Mouse (Mus musculus) brown adipose tissue, adult 24 weeks (tissue): Measurements from ENCODE around the gene Akain1. TPM values are rescaled to one million over a fixed set of nuclear protein-coding genes. Genes with fewer than 3 reads are reported as not detected.
A peak's percentile ranks its signal among the peaks of the same experiment; 100 is the strongest.

ENCODE experiments used
- H3K27ac ChIP-seq: fragments of 200-500 bp; replicated peaks from 2 replicates; pipeline ENCODE4 v1.5.1; 2012; ENCODE audit warnings: low read depth, mild to moderate bottlenecking, low read length
- H3K4me1 ChIP-seq: fragments of 200-500 bp; 2 replicates; pipeline ENCODE4 v1.6.1; 2012; ENCODE audit warnings: low read length, mixed read lengths; ENCODE audit not compliant: control insufficient read depth, insufficient read depth, insufficient read length
- H3K4me3 ChIP-seq: fragments of 200-500 bp; 2 replicates; pipeline ENCODE4 v1.5.1; 2012; ENCODE audit warnings: low read depth, mild to moderate bottlenecking, low read length, moderate library complexity; ENCODE audit not compliant: insufficient read depth
- polyA plus RNA-seq: library from polyadenylated mRNA; stranded (reverse); fragments of >200 nt; gene quantifications from 2 replicates; pipeline ENCODE4 v1.2.4, GENCODE M21; 2012; ENCODE audit not compliant: missing spikeins, insufficient read depth, insufficient read length

Akain1 gene
- polyA plus RNA-seq, 1 experiment, result not detected

GRCm38 (mm10) chr17:69461680-69462079, 22.6 kb downstream of the Akain1 start:
- Histone ChIP-seq H3K4me3 (no peak overlapping the region), H3K27ac (no peak overlapping the region), H3K4me1 (no peaks in the 10 kb centered on the region)

DNA sequence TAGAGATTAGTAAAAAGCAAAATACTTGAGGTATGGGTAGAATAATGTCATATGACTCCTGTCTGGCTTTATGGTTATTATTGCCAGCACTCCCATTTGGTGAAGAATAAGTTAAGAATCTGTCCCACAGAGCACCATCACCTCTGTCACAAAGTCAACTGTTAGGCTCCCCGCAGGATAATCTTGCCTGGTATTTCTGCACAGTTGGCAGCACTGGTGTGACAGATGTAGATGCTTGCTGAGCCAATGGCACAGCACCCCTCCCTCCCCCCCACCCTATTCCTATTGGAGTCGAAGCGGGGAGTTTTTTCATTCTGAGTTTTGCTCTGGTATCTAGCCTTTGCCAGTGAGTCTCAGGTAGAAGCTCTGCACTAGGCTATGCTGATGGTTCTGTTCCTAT, 23.9 kb downstream of the Akain1 start:
- no peaks in the 10 kb centered on the region for H3K4me1 ChIP-seq
- H3K4me3 ChIP-seq, result no peak overlapping the region
- no peak overlapping the region for H3K27ac ChIP-seq

- H3K4me1 ChIP-seq, result no peaks in the 10 kb centered on the region
- no peak overlapping the region for H3K4me3 ChIP-seq
- no peak overlapping the region for H3K27ac ChIP-seq
Observed at GRCm38 (mm10) chr17:69471171-69471570, 32.0 kb downstream of the Akain1 start.

- Histone ChIP-seq H3K4me3 (no peak overlapping the region), H3K27ac (no peak overlapping the region), H3K4me1 (no peaks in the 10 kb centered on the region)
Observed at GRCm38 (mm10) chr17:69472401-69472800, 33.3 kb downstream of the Akain1 start.

DNA sequence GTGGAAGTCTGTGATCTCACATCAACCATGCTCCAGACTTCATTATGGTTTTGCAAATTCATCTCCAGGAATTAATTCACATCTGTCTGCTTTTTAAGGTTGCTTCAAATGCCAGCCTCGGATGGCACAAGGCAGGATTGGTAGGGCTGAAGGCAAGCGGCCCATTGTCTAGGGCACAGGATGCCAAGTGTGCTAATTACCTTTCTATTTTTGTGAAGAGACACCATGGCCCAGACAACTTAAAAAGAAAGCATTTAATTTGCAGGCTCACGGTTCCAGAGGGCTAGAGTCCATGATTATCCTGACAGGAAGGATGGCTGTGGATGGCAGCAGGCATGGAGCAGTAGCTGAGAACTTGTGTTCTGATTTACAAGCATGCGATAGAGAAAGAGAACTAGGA, 35.0 kb downstream of the Akain1 start:
- Histone ChIP-seq H3K4me3 (no peak overlapping the region), H3K27ac (no peak overlapping the region), H3K4me1 (no peaks in the 10 kb centered on the region)

GRCm38 (mm10) chr17:69475423-69475822, 36.3 kb downstream of the Akain1 start:
- no peaks in the 10 kb centered on the region for H3K4me1 ChIP-seq
- no peak overlapping the region for H3K27ac ChIP-seq
- H3K4me3 ChIP-seq, result peak overlapping the region; percentile 57

DNA sequence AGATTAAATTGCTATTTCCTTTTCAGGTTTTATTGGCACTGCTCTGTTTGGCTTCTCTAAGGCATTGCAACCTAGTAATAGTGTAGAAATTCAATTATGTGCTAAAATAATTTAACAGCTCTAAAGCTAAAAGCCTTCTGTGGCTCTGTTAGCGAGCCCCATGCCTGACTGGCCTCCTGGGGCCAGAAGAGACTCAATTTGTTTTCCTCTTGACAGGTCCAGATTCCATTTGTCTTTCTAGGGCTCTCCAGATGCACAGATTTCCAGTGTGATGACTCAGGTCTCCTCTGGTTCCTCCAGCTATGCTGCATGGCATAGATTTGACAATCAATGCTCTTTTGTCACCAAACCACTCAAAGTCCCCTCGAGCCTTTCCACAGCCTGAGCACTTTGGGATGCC, 38.4 kb downstream of the Akain1 start:
- Histone ChIP-seq H3K27ac (no peak overlapping the region), H3K4me3 (no peak overlapping the region), H3K4me1 (no peaks in the 10 kb centered on the region)

DNA sequence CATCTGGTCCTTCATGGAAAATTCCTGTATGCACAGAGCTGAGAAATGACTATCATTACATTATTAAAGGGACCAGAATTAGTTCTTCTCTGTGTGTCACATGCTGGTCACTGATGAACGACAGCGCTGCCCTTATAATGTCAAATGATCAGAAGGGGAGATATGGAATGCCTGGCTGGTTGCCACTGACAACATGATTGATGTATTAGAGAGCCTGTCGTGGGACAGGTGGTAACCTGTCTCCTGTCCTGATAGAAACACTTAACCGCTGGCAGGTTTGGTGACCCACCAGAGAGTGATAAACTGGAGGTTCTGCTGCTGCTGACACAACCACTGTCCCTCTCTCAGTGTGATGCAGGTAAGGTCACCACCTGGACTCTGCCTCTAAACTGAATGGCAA, 40.1 kb downstream of the Akain1 start:
- Histone ChIP-seq H3K27ac (no peak overlapping the region), H3K4me1 (no peaks in the 10 kb centered on the region), H3K4me3 (no peak overlapping the region)

GRCm38 (mm10) chr17:69487116-69487515, 48.0 kb downstream of the Akain1 start:
- Histone ChIP-seq H3K27ac (no peak overlapping the region), H3K4me3 (no peak overlapping the region), H3K4me1 (no peaks in the 10 kb centered on the region)

- Histone ChIP-seq H3K27ac (no peak overlapping the region), H3K4me3 (no peak overlapping the region)
Observed at GRCm38 (mm10) chr17:69487884-69488283, 48.8 kb downstream of the Akain1 start.

DNA sequence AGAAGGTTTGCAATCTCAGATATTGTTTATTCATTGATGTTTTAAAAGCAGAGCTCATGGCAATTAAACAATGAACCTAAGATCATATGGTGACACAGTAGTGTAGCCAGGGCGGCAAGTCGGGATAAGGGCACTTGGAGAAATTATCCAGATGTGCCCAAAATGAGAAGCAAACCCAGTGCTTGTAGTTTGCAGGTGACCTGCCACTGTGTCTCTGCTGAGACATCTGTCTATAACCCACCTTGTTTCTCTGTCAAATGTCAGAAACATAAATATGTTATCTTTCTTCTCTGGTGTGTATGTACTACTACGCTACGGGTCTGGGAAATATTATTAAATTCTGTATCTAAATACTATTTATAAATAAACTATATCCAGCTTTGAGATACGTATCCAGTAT, 49.7 kb downstream of the Akain1 start:
- Histone ChIP-seq H3K4me1 (no peaks in the 10 kb centered on the region), H3K27ac (no peak overlapping the region), H3K4me3 (no peak overlapping the region)

More at GRCm38 (mm10) chr17:69487884-69488283, 48.8 kb downstream of the Akain1 start:
- no peaks in the 10 kb centered on the region for H3K4me1 ChIP-seq

GRCm38 (mm10) chr17:69492368-69492767, 53.2 kb downstream of the Akain1 start:
- no peak overlapping the region for H3K4me3 ChIP-seq
- H3K4me1 ChIP-seq, result no peaks in the 10 kb centered on the region
- no peak overlapping the region for H3K27ac ChIP-seq

DNA sequence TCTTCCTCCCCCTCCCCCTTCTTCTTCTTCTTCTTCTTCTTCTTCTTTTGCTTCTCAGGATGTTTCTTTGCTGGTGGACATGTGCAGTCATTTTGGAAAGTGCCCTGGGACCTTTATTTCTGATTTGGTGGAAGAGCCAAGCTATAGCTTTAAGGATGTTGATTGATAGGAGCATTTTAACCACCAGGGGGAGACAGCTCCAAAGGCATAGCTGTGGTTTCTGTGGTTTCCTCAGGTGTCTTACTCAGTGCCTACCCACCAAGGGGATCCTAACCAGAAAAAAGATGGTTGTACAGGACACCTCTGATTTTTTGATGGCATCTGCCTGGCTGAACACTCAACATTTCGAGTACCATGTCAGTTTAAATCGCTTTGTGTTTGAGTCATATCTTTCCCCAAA, 56.4 kb downstream of the Akain1 start:
- H3K27ac ChIP-seq, result no peak overlapping the region
- H3K4me1 ChIP-seq, result no peaks in the 10 kb centered on the region
- no peak overlapping the region for H3K4me3 ChIP-seq

DNA sequence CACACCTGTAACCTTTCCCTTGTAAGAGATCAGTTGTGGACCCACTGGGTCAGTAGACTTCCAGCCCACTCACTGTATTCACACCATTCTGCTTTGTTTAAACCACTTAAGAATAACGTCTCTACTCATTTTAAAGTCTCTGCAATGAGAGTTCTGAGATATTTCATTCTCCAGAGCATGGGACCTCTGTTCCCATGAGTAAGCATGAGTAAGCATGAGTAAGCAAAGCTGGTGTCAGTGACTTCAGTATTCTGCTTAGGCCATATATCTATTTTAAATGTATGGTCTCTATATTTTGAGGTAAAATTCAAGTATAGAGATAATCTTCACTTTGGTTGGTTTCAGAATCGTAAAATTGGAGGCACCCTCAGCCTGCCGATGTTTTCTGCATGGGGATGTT, 57.0 kb downstream of the Akain1 start:
- Histone ChIP-seq H3K27ac (no peak overlapping the region), H3K4me1 (no peaks in the 10 kb centered on the region), H3K4me3 (no peak overlapping the region)

GRCm38 (mm10) chr17:69497315-69497714, 58.2 kb downstream of the Akain1 start:
- Histone ChIP-seq H3K4me3 (no peak overlapping the region), H3K4me1 (no peaks in the 10 kb centered on the region), H3K27ac (no peak overlapping the region)

DNA sequence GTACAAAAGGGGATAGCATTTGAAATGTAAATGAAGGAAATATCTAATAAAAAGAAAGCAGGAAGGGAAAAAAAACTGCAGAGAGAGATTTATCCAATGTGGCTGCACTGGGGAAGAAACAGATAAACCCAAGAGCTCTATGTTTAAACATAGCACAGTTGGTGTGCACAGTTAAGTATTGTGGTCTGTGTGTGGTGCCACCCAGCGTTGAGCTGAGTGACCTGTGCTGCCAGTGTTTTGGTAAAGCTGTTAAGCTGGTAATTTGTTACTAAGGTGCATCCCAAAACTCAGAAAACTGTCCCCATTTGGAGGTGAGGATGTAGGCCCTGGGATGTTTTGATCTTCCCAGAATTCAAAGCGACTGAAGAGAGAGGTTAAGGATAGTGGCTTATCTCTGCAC, 59.8 kb downstream of the Akain1 start:
- H3K4me3 ChIP-seq, result no peak overlapping the region
- H3K27ac ChIP-seq, result no peak overlapping the region
- no peaks in the 10 kb centered on the region for H3K4me1 ChIP-seq

GRCm38 (mm10) chr17:69499441-69499840, 60.3 kb downstream of the Akain1 start:
- H3K4me1 ChIP-seq, result no peaks in the 10 kb centered on the region
- H3K4me3 ChIP-seq, result no peak overlapping the region
- H3K27ac ChIP-seq, result no peak overlapping the region
